8 mouse cellular contexts compared by ENCODE assay signal in genomic region chrX:73639255-73639675, GRCm38 (mm10). TPM values are rescaled to one million over a fixed set of nuclear protein-coding genes. Genes with fewer than 3 reads are reported as not detected.
DNase-seq lines count a peak whose midpoint lies in the region; TF ChIP-seq lines count a peak whose summit lies in the region.

TSS of gene Dusp9 (plus strand) at chrX:73639419.

- no peaks in the 10 kb centered on the region for H3K9me3 ChIP-seq in limb, embryonic 10.5 days (replicated peaks)
- H3K9me3 ChIP-seq in midbrain, embryonic 10.5 days (replicated peaks): no peaks in the 10 kb centered on the region

- DNase-seq in left cerebral cortex, adult 2 months (ENCODE audit: extremely low spot score in 1 of 2, low spot score in 2 of 2): no peak
- no peak for DNase-seq in left cerebral cortex, adult 8-10 months (ENCODE audit: low spot score in 2 of 2)
- DNase-seq in embryo, embryonic 11 days: peak; percentile 76
- peak; percentile 12 to 45 for DNase-seq in heart, postnatal 14 days
- DNase-seq in limb, embryonic 10.5 days (ENCODE audit: low spot score): peak; percentile 73
- DNase-seq in midbrain, embryonic 10.5 days (ENCODE audit: low spot score): peak; percentile 75
- DNase-seq in urinary bladder, postnatal 25 days (ENCODE audit: low spot score): no peak
- DNase-seq in right cerebral cortex, postnatal 25 days: no peak

- intact Hi-C loops in left cerebral cortex, adult 2 months (cut with DNase I): loop anchor here (5.0 kb wide), 1 partner anchor 42 kb away; no protein-coding TSS in a partner anchor
- intact Hi-C loops in heart, postnatal 14 days (cut with DNase I): no loop called here

- no peak within 1 kb of the TSS for H3K27ac ChIP-seq in left cerebral cortex, adult 2 months
- H3K27ac ChIP-seq in limb, embryonic 10.5 days: peak within 1 kb of the TSS; percentile 88
- peak within 1 kb of the TSS; percentile 60; the same call in 1 of the 2 replicates for H3K27ac ChIP-seq in midbrain, embryonic 10.5 days (replicated peaks)

- peaks cover 25% of the 10 kb centered on the region for H3K36me3 ChIP-seq in limb, embryonic 10.5 days
- no peaks in the 10 kb centered on the region for H3K36me3 ChIP-seq in midbrain, embryonic 10.5 days

- TF ChIP-seq CTCF in left cerebral cortex, adult 2 months (IDR thresholded peaks at IDR 0.05): no peak

- H3K4me3 ChIP-seq in left cerebral cortex, adult 2 months: peak within 1 kb of the TSS; percentile 17; the same call in 1 of the 2 replicates
- peak within 1 kb of the TSS; percentile 55 for H3K4me3 ChIP-seq in limb, embryonic 10.5 days
- peak within 1 kb of the TSS; percentile 51 for H3K4me3 ChIP-seq in midbrain, embryonic 10.5 days

- peaks cover 30% of the 10 kb centered on the region for H3K4me1 ChIP-seq in limb, embryonic 10.5 days
- peaks cover 22% of the 10 kb centered on the region for H3K4me1 ChIP-seq in midbrain, embryonic 10.5 days

- H3K27me3 ChIP-seq in limb, embryonic 10.5 days (ENCODE audit: low read depth, poor library complexity, severe bottlenecking): peaks cover 99% of the 10 kb centered on the region
- peaks cover 100% of the 10 kb centered on the region for H3K27me3 ChIP-seq in midbrain, embryonic 10.5 days (ENCODE audit: low read depth, poor library complexity, severe bottlenecking)

- 11% methylated on average over 27 of the region's 28 CpGs for WGBS in limb, embryonic 10.5 days
- 19% methylated on average over 28 of the region's 28 CpGs for WGBS in midbrain, embryonic 10.5 days

RNA-seq across cellular contexts. Expression of gene Dusp9, which starts in this region (rescaled TPM):
- under 1 TPM; 0.68 to 0.70 TPM for total RNA-seq in left cerebral cortex, adult 2 months (2021)
- under 1 TPM; 0.42 to 0.87 (median 0.82) TPM for total RNA-seq in left cerebral cortex, adult 8-10 months (2022)
- total RNA-seq in heart, postnatal 14 days (2021): not detected
- polyA plus RNA-seq in limb, embryonic 10.5 days (2016; fragmentation: Nextera tagmentation; extraction: Ambion mirVana): 113 and 153 TPM in 2 replicates
- polyA plus RNA-seq in midbrain, embryonic 10.5 days (2016; fragmentation: Nextera tagmentation; extraction: Ambion mirVana): 16.6 and 32.4 TPM in 2 replicates

Comparison
In these comparisons a context has a peak if more than half of its experiments do, and no peak if none do; other contexts are left out.
1. Peak in DNase-seq in heart, postnatal 14 days; RNA of the gene not detected or under 1 TPM.
2. DNase-seq: peak in embryo, embryonic 11 days (single experiment), limb, embryonic 10.5 days (single experiment) and midbrain, embryonic 10.5 days (single experiment); none in left cerebral cortex, adult 2 months (0 of 2), left cerebral cortex, adult 8-10 months (0 of 2), urinary bladder, postnatal 25 days (single experiment) and right cerebral cortex, postnatal 25 days (single experiment).
3. Peak in every context shown above with its lines, with median percentiles within 50 percentile points of each other: H3K4me3 ChIP-seq.